Mouse (Mus musculus) common myeloid progenitor, adult 5-6 weeks (primary cell): Measurements from ENCODE around the gene Erg. TPM values are rescaled to one million over a fixed set of nuclear protein-coding genes. Genes with fewer than 3 reads are reported as not detected.
A peak's percentile ranks its signal among the peaks of the same experiment; 100 is the strongest.

Experiments
- ATAC-seq: replicated peaks from 2 replicates; pipeline ENCODE4 v1.8.0; 2016; ENCODE audit warnings: low read depth, mild to moderate bottlenecking, moderate TSS enrichment, inconsistent platforms; ENCODE audit not compliant: poor library complexity, severe bottlenecking
- total RNA-seq: library from RNA; stranded (forward); fragments of 200-1000, 187-1606 nt; gene quantifications from 2 replicates; pipeline ENCODE4 v1.2.3, GENCODE M21; 2017

The Erg gene
- total RNA-seq, 1 experiment from 2014 or later: 118 TPM

- no peak for ATAC-seq
These were observed 96.0 kb downstream of the Erg start for GRCm38 (mm10) chr16:95490386-95490785.

GRCm38 (mm10) chr16:95487606-95488351 lies 98.6 kb downstream of the Erg start:
- 0 out of 2 replicates have a peak, but pooled peaks have one; percentile 25 for ATAC-seq

- no peak for ATAC-seq
These were observed 105.2 kb downstream of the Erg start for GRCm38 (mm10) chr16:95481176-95481575.

GRCm38 (mm10) chr16:95478558-95478957 lies 107.8 kb downstream of the Erg start:
- peak; percentile 36; the same call in 1 of the 2 replicates for ATAC-seq

GRCm38 (mm10) chr16:95475041-95475440 lies 111.4 kb downstream of the Erg start:
- no peak for ATAC-seq

- no peak for ATAC-seq
These were observed 112.4 kb downstream of the Erg start for GRCm38 (mm10) chr16:95473946-95474345.

GRCm38 (mm10) chr16:95472771-95473170 lies 113.6 kb downstream of the Erg start:
- ATAC-seq: no peak

GRCm38 (mm10) chr16:95469262-95470139 lies 116.9 kb downstream of the Erg start:
- no peak for ATAC-seq

- ATAC-seq: no peak
These were observed 118.5 kb downstream of the Erg start for GRCm38 (mm10) chr16:95467893-95468292.

- ATAC-seq: no peak
These were observed 119.8 kb downstream of the Erg start for GRCm38 (mm10) chr16:95466548-95466947.

GRCm38 (mm10) chr16:95464609-95465008 lies 121.8 kb downstream of the Erg start:
- ATAC-seq: peak; percentile 69

GRCm38 (mm10) chr16:95463796-95464195 lies 122.6 kb downstream of the Erg start:
- no peak for ATAC-seq

GRCm38 (mm10) chr16:95461941-95462340 lies 124.5 kb downstream of the Erg start:
- ATAC-seq: no peak

GRCm38 (mm10) chr16:95460336-95460735 lies 126.1 kb downstream of the Erg start:
- no peak for ATAC-seq

GRCm38 (mm10) chr16:95459325-95459691 lies 127.1 kb downstream of the Erg start:
- ATAC-seq: peak; percentile 48

- peak; percentile 27; the same call in 1 of the 2 replicates for ATAC-seq
These were observed 127.6 kb downstream of the Erg start for GRCm38 (mm10) chr16:95458590-95459324.

GRCm38 (mm10) chr16:95457006-95457405 lies 129.4 kb downstream of the Erg start:
- ATAC-seq: no peak

- ATAC-seq: 0 out of 2 replicates have a peak, but pooled peaks have one; percentile 5
These were observed 130.5 kb downstream of the Erg start for GRCm38 (mm10) chr16:95455896-95456295.

- no peak for ATAC-seq
These were observed 130.9 kb downstream of the Erg start for GRCm38 (mm10) chr16:95455461-95455860.

GRCm38 (mm10) chr16:95452411-95452810 lies 134.0 kb downstream of the Erg start:
- ATAC-seq: peak; percentile 37
